Mouse (Mus musculus) CD4-positive helper T cell, adult 2 months (primary cell): Measurements from ENCODE around the gene Gm17078.
"Not testable (repeated sequence)": the region's sequence is repeated elsewhere in the genome, so short reads cannot be mapped to it uniquely, and the experiment has no call there.

ENCODE experiments used
- DNase-seq: peaks from one replicate; pipeline ENCODE4 v3.0.0-alpha.2; 2012; ENCODE audit warnings: low read depth, missing footprints, low spot score

Gm17078 gene

GRCm38 (mm10) chr14:51611210-51611609, at the start of gene Gm17078:
TSS of gene Gm17078 (minus strand) at chr14:51611310.
- no peak for DNase-seq

DNA sequence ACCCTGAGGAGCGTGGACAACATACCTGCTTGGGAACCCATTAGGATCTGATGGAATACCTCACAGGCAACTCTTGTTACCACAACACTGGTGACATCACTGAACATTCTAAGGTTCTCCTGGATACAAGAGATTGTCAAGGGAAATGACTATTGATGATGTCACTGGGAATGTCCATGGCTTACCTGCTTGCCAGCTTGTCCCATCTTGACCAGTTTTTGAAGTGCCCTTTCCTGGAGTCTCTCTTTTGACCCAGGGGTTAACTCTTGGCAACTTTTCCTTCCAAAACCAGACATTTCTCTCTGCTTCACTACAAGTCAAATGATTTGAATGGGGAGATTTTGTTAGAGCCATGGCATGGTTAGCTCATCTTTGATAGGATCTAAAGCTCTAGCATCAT, 24.5 kb upstream of the Gm17078 start, which contains the start of gene Gm4181:
TSS of gene Gm4181 (minus strand) at position 101 of the 400 bp plus-strand sequence.
- DNase-seq, result not testable (repeated sequence)

- not testable (repeated sequence) for DNase-seq
These were observed 21.3 kb upstream of the Gm17078 start for GRCm38 (mm10) chr14:51632426-51632825.

DNA sequence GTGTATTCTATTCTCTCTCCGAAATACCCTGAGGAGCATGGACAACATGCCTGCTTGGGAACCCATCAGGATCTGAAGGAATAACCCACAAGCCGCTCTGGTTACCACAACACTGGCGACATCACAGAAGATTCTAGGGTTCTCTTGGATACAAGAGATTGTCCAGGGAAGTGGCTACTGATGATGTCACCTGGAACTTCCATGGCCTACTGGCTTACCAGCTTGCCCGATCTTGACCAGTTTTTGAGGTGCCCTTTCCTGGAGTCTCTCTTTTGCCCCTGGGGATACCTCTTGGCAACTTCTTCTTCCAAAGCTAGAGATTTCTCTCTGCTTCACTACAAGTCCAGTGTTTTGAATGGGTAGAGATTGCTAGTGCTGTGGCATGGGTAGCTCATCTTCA, 19.1 kb downstream of the Gm17078 start, which contains the start of gene Gm17174:
TSS of gene Gm17174 (minus strand) at position 101 of the 400 bp plus-strand sequence.
- DNase-seq, result not testable (repeated sequence)

DNA sequence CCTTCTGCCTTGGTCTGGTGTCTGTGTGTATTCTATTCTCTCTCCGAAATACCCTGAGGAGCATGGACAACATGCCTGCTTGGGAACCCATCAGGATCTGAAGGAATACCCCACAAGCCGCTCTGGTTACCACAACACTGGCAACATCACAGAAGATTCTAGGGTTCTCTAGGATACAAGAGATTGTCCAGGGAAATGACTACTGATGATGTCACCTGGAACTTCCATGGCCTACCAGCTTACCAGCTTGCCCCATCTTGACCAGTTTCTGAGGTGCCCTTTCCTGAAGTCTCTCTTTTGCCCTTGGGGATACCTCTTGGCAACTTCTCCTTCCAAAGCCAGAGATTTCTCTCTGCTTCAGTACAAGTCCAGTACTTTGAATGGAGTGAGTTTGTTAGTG, 37.1 kb downstream of the Gm17078 start, which contains the start of gene Gm17175:
TSS of gene Gm17175 (minus strand) at position 101 of the 400 bp plus-strand sequence.
- DNase-seq, result not testable (repeated sequence)
